Mouse (Mus musculus): ENCODE results near the gene Abi1. TPM values are rescaled to one million over a fixed set of nuclear protein-coding genes. Genes with fewer than 3 reads are reported as not detected.

Abi1 gene
- polyA plus RNA-seq, 1 experiment from 2014 or later: 62.2 TPM

DNA sequence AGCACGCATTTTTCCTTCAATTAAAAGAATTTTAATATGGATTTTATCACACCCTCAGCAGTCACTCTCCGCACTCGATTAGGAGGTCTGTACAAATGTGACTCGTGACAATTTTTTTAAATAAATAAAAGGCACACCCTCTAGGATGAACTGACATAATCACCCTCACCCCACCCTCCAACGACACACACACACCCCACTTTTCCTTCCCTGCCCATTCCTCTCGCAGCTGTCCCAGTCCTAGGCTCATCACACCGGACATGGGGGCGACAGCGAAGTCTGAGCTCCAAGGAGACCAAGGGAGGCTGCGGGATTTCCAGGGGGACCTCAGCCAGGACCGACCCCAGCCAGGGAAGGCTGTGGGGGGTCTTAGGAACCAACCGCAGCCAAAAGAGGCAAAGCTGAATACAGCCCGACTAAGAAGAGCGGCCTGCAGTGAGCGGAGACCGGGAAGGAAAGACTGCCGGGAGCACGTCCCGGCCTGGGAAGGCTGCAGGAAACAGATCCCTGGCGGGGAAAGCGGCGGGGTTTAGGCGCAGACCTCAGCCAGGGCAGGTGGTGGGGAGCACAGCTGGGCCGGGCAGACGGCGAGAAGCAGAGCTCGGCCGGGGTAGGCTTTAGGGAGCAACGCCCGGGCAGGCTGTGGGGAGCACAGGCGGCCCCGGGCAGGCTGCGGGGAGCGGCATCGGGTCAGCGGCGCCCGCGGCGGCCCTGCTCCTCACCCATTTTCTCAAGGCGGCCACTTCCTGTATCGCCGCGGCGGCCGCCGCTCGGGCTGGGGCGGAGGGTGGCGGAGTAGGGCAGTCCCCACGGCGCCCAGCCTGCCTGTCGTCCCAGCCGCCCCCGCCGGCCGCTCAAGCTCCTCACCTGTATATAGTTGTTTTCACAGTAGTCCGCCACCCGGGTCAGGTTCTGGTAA is 700 bp downstream of the Abi1 start:
- Histone ChIP-seq H3K9me3 (ENCODE audit: control insufficient read depth, low read length) (no peaks in the 10 kb centered on the region), H3K4me1 (replicated peaks; ENCODE audit: control insufficient read depth, insufficient read depth, low read length) (peaks cover 13% of the 10 kb centered on the region), H3K9ac (peak overlapping the region; percentile 86), H3K4me3 (replicated peaks; ENCODE audit: low read length) (peak overlapping the region; percentile 69), H3K27ac (peak overlapping the region; percentile 94), H3K27me3 (ENCODE audit: control insufficient read depth, insufficient read depth, low read length) (no peaks in the 10 kb centered on the region), H3K36me3 (replicated peaks; ENCODE audit: control insufficient read depth, insufficient read depth) (no peaks in the 10 kb centered on the region), H3K4me2 (replicated peaks) (peak overlapping the region; percentile 69)
- WGBS: 1% methylated on average over 50 of the region's 59 CpGs
- ATAC-seq (ENCODE audit: low FRiP score): peak; percentile 84
- DNase-seq (ENCODE audit: low spot score): peak; percentile 40

DNA sequence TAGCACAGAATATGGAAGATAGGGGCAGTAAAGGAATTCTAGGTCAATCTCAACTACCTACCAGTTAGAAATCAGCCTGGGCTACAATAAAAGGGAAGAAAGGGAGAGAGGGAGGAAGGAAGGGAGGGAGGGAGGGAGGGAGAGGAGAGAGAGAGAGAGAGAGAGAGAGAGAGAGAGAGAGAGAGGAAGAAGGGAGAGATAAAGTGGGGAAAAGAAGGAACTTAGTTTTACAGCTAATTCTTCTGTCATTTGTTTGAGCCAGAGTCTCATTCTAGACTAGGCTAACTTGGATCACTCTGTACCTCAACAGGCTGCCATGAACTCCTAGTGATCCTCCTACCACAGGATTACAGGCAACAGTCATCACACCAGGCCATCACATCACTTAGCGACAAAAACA is 4.6 kb downstream of the Abi1 start:
- H3K27ac ChIP-seq: no peak overlapping the region
- ATAC-seq (ENCODE audit: low FRiP score) (no peak), DNase-seq (ENCODE audit: low spot score) (no peak)
- peaks cover 13% of the 10 kb centered on the region for H3K4me1 ChIP-seq (replicated peaks; ENCODE audit: control insufficient read depth, insufficient read depth, low read length)
- no peak overlapping the region for H3K4me2 ChIP-seq (replicated peaks)
- H3K9me3 ChIP-seq (ENCODE audit: control insufficient read depth, low read length): no peaks in the 10 kb centered on the region
- WGBS: 95% methylated on average over 1 of the region's 1 CpGs
- H3K36me3 ChIP-seq (replicated peaks; ENCODE audit: control insufficient read depth, insufficient read depth): no peaks in the 10 kb centered on the region
- no peak overlapping the region for H3K9ac ChIP-seq
- H3K27me3 ChIP-seq (ENCODE audit: control insufficient read depth, insufficient read depth, low read length): no peaks in the 10 kb centered on the region
- no peak overlapping the region for H3K4me3 ChIP-seq (replicated peaks; ENCODE audit: low read length)

DNA sequence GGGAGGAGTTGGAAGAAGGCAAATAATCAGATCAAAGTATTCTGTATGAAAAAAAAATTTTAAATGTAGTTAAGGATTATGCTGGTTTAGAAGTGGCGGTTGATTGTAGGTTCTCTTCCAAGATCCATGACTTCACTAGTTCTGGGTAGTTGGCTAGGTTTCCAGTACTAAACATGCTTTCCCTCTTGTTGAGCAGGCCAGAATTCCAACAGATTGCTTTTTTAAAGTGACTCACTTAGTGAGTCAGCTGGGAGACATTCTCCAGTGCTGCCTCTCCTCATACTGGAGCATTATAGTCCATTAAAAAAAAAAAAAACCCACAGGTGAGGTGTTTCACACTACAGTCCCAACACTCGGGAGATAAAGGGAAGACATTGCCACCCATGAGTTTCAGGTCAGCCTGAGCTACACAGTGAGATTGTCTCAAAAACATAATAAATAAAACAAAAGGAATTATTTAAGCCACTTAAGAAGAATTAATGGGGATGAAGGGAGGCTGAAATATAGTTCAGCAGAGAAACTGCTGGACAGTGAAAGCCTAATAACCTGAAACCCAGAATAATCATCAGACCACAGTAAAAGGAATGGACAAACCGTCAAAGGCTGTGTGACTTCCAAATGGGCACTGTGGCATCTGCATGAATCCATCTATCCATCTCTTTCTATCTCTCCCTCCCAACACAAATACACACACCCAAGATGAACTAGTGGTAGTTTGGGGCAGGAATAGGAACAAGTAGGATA is 5.2 kb downstream of the Abi1 start:
- Histone ChIP-seq H3K4me3 (replicated peaks; ENCODE audit: low read length) (no peak overlapping the region), H3K36me3 (replicated peaks; ENCODE audit: control insufficient read depth, insufficient read depth) (no peaks in the 10 kb centered on the region; the same call in 1 of the 2 replicates), H3K27ac (no peak overlapping the region), H3K9me3 (ENCODE audit: control insufficient read depth, low read length) (no peaks in the 10 kb centered on the region), H3K4me2 (replicated peaks) (no peak overlapping the region), H3K27me3 (ENCODE audit: control insufficient read depth, insufficient read depth, low read length) (no peaks in the 10 kb centered on the region), H3K9ac (no peak overlapping the region), H3K4me1 (replicated peaks; ENCODE audit: control insufficient read depth, insufficient read depth, low read length) (peaks cover 13% of the 10 kb centered on the region)
- ATAC-seq (ENCODE audit: low FRiP score) (no peak), DNase-seq (ENCODE audit: low spot score) (no peak)
- WGBS: 92% methylated on average over 3 of the region's 3 CpGs

DNA sequence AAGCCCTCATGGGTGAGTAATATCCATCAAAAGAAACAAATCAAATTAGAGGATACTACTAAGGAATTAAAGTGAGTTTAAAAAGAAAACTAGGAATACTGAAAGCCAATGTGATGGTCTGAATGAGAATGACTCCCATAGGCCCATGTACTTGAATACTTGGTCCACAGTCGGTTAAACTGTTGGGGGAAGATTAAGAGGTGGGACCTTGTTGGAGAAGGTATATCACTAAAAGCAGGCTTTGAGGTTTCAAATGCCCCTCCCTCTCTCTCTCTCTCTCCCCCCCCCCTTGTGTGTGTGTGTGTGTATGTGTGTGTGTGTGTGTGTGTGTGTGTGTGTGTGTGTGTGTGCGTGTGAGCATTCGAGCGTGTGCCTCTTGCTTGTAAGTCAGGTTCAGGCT is 9.4 kb downstream of the Abi1 start:
- H3K9me3 ChIP-seq (ENCODE audit: control insufficient read depth, low read length): no peaks in the 10 kb centered on the region
- H3K27ac ChIP-seq: no peak overlapping the region
- DNase-seq (ENCODE audit: low spot score) (no peak), ATAC-seq (ENCODE audit: low FRiP score) (no peak)
- H3K4me3 ChIP-seq (replicated peaks; ENCODE audit: low read length): no peak overlapping the region
- no peak overlapping the region for H3K9ac ChIP-seq
- no peaks in the 10 kb centered on the region for H3K27me3 ChIP-seq (ENCODE audit: control insufficient read depth, insufficient read depth, low read length)
- H3K4me2 ChIP-seq (replicated peaks): no peak overlapping the region
- no peaks in the 10 kb centered on the region for H3K4me1 ChIP-seq (replicated peaks; ENCODE audit: control insufficient read depth, insufficient read depth, low read length)
- H3K36me3 ChIP-seq (replicated peaks; ENCODE audit: control insufficient read depth, insufficient read depth): no peaks in the 10 kb centered on the region; the same call in 1 of the 2 replicates
- WGBS: 95% methylated on average over 4 of the region's 4 CpGs

DNA sequence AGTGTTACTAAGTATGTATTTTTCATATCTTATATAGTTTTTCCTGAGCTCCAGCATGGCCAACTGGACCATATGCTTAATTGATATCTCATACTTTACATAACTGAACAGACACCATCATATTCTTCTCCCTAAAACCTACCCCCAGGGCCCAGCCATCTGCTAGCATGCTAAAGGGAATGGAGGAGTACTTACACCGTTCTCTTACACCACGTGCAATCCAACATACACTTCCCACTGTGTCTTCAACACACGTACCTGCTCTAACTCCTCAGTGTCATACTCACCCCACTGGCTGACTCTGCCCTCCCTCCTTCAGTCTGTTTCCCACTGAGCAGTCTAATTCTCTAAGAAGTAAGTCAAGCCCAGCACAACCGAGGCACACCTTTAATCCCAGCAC is 11.2 kb downstream of the Abi1 start:
- no peak overlapping the region for H3K4me3 ChIP-seq (replicated peaks; ENCODE audit: low read length)
- H3K9ac ChIP-seq: no peak overlapping the region
- 80% methylated on average over 4 of the region's 4 CpGs for WGBS

DNA sequence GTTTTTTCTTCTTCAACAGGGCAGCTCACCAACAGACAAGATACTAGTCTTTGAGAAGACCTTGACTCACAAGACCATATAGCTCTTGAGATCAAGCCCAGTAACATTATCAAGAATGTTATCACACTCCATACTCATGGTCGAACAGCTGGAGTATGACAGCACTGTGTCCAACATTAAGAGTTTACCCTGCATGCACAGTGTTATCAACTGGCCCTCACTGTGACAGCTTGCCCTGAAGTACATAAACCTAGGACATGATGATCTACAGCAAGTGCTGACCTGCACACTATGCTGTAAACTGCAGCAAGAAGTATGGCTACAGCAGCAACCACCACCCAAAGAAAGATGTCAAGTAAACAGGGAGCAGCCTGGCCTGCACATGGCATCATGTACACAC is 13.7 kb downstream of the Abi1 start:
- no peak for DNase-seq (ENCODE audit: low spot score)
- no peaks in the 10 kb centered on the region for H3K4me1 ChIP-seq (replicated peaks; ENCODE audit: control insufficient read depth, insufficient read depth, low read length)
- no peak overlapping the region for H3K4me3 ChIP-seq (replicated peaks; ENCODE audit: low read length)
- H3K9me3 ChIP-seq (ENCODE audit: control insufficient read depth, low read length): no peaks in the 10 kb centered on the region
- no peaks in the 10 kb centered on the region; the same call in 1 of the 2 replicates for H3K36me3 ChIP-seq (replicated peaks; ENCODE audit: control insufficient read depth, insufficient read depth)
- H3K9ac ChIP-seq: no peak overlapping the region
- 92% methylated on average over 1 of the region's 1 CpGs for WGBS
- no peak for ATAC-seq (ENCODE audit: low FRiP score)
- H3K27ac ChIP-seq: no peak overlapping the region
- H3K4me2 ChIP-seq (replicated peaks): no peak overlapping the region
- no peaks in the 10 kb centered on the region for H3K27me3 ChIP-seq (ENCODE audit: control insufficient read depth, insufficient read depth, low read length)

More for the DNA sequence above, 11.2 kb downstream of the Abi1 start:
- ATAC-seq (ENCODE audit: low FRiP score) (no peak), DNase-seq (ENCODE audit: low spot score) (no peak)
- no peaks in the 10 kb centered on the region for H3K4me1 ChIP-seq (replicated peaks; ENCODE audit: control insufficient read depth, insufficient read depth, low read length)
- no peaks in the 10 kb centered on the region; the same call in 1 of the 2 replicates for H3K36me3 ChIP-seq (replicated peaks; ENCODE audit: control insufficient read depth, insufficient read depth)
- H3K9me3 ChIP-seq (ENCODE audit: control insufficient read depth, low read length): no peaks in the 10 kb centered on the region
- no peaks in the 10 kb centered on the region for H3K27me3 ChIP-seq (ENCODE audit: control insufficient read depth, insufficient read depth, low read length)
- no peak overlapping the region for H3K4me2 ChIP-seq (replicated peaks)
- no peak overlapping the region for H3K27ac ChIP-seq

DNA sequence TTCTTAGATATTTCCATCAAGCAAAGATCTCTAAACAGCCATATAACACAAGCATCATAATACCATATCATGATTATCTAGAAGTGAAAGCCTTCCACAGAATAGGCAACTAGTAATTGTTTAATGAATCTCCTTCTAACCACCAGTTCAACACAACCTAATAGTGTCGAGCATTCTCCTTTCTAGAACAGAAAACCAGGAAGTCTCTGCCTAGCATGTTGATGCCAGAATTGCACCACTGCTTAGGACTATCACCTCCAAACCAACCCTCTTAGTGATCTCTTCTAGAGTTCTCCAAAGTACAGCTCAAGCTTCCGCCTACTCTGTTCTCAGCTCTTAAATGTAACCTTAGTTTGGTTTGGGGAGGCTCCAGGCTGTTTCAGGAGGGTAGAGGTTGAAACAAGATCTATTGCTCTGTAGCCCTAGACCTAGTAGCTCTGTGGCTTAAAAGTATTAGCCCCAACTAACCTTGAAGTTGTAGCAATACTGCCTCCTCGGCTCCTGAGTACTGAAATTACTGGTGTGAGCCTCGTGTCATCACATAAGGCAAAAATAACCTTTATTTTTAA is 16.2 kb downstream of the Abi1 start:
- DNase-seq (ENCODE audit: low spot score) (no peak), ATAC-seq (ENCODE audit: low FRiP score) (no peak)
- Histone ChIP-seq H3K4me1 (replicated peaks; ENCODE audit: control insufficient read depth, insufficient read depth, low read length) (no peaks in the 10 kb centered on the region), H3K9ac (no peak overlapping the region), H3K9me3 (ENCODE audit: control insufficient read depth, low read length) (no peaks in the 10 kb centered on the region), H3K4me3 (replicated peaks; ENCODE audit: low read length) (no peak overlapping the region), H3K27me3 (ENCODE audit: control insufficient read depth, insufficient read depth, low read length) (no peaks in the 10 kb centered on the region), H3K4me2 (replicated peaks) (no peak overlapping the region), H3K36me3 (replicated peaks; ENCODE audit: control insufficient read depth, insufficient read depth) (no peaks in the 10 kb centered on the region), H3K27ac (no peak overlapping the region)
- 97% methylated on average over 4 of the region's 4 CpGs for WGBS

DNA sequence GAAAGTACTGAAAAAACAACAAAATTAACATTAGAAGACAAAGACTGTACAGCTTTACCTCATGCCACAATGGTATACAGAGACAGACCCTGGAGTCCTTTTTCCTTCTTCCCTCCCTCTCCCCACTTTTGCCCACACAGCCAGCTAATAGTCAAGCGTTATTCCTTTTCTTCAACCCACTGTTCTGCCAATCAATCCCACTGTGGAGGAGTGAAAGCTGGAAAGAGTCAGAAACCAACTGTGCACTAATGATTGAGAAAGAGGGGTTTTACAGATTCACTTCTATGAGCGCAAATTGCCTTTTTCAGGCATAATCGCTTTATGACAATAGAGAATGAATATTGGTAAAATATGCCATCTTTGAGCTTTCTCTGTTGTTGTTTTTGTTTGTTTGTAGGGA is 17.0 kb downstream of the Abi1 start:
- WGBS: 83% methylated on average over 3 of the region's 3 CpGs
- ATAC-seq (ENCODE audit: low FRiP score) (no peak), DNase-seq (ENCODE audit: low spot score) (no peak)
- Histone ChIP-seq H3K4me1 (replicated peaks; ENCODE audit: control insufficient read depth, insufficient read depth, low read length) (no peaks in the 10 kb centered on the region), H3K27me3 (ENCODE audit: control insufficient read depth, insufficient read depth, low read length) (no peaks in the 10 kb centered on the region), H3K4me2 (replicated peaks) (no peak overlapping the region), H3K9me3 (ENCODE audit: control insufficient read depth, low read length) (no peaks in the 10 kb centered on the region), H3K4me3 (replicated peaks; ENCODE audit: low read length) (no peak overlapping the region), H3K36me3 (replicated peaks; ENCODE audit: control insufficient read depth, insufficient read depth) (no peaks in the 10 kb centered on the region), H3K27ac (no peak overlapping the region), H3K9ac (no peak overlapping the region)

DNA sequence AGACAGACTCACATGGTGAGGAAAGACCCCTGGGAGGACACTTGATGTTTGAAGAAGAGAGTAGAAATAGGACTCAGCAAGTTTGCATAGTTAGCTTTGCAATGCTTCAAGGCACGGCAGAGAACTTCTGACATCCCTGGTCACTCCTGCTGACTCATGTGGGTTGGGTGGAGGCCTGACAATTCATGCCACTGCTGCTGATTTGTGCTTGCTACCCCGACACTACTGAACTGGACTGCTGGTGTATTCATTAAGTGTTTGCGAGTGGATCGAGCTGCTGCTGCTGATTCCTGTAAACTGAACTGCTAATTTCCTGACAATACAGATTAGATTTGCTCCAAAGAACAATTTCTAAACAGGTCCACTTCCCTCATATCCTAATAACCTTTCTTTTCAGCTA is 18.3 kb downstream of the Abi1 start:
- no peak overlapping the region for H3K9ac ChIP-seq
- no peaks in the 10 kb centered on the region for H3K36me3 ChIP-seq (replicated peaks; ENCODE audit: control insufficient read depth, insufficient read depth)
- no peak overlapping the region for H3K27ac ChIP-seq
- no peaks in the 10 kb centered on the region for H3K27me3 ChIP-seq (ENCODE audit: control insufficient read depth, insufficient read depth, low read length)
- H3K4me3 ChIP-seq (replicated peaks; ENCODE audit: low read length): no peak overlapping the region
- WGBS: 45% methylated on average over 4 of the region's 4 CpGs
- DNase-seq (ENCODE audit: low spot score) (no peak), ATAC-seq (ENCODE audit: low FRiP score) (no peak)
- H3K4me2 ChIP-seq (replicated peaks): no peak overlapping the region
- no peaks in the 10 kb centered on the region for H3K4me1 ChIP-seq (replicated peaks; ENCODE audit: control insufficient read depth, insufficient read depth, low read length)
- H3K9me3 ChIP-seq (ENCODE audit: control insufficient read depth, low read length): no peaks in the 10 kb centered on the region
